9 mouse cellular contexts compared by ENCODE assay signal in the genomic region with DNA sequence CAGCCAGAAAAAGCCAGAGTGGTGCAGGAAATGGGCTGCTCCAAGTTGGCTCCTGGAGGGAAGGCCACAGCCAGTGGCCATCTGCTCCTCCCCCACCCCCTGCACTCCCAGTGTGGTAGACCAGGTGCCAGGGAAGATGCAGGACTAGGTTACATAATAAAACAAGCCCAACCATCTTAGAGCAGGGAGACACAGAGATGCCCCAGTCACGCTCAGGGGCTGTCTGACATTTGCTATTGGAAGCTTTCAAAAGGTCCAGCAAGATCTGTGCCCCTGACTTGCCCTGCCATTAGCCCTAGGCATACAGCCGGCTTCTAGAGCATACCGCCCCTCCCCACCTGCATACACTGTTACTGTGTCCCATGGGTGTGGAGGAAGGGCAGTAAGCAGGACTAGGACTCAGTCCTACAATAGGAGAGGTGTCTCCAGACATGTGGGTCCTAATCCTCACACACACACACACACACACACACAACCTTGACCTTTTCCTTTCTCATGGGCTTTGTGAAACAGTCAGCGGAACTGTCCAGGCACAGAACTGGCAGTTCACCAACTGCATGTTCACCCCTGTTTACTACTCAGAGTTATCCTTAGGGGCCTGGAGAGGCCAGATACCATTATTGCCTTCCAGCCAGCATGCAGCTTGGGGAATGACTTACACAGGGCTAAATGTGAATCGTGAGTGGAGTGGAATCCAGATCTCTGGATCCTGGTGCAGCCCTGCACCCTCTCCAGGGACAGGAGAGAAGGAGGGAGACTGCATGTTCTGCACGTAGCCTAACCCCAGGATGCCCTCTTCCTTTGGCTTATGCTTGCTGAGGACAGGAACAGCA. TPM values are rescaled to one million over a fixed set of nuclear protein-coding genes. Genes with fewer than 3 reads are reported as not detected.
DNase-seq lines count a peak whose midpoint lies in the region; ATAC-seq and TF ChIP-seq lines count a peak whose summit lies in the region.
"Had no signal": no experiment of that assay in that cellular context is flagged by ENCODE, and none has a peak within 500 bp of the region (broad histone marks: within the 10 kb centered on the region; RNA-seq: fewer than 3 reads in every experiment).

No protein-coding gene starts in this region.

- no peaks in the 10 kb centered on the region for H3K36me3 ChIP-seq in spleen, adult 2 months (ENCODE audit: control insufficient read depth, insufficient read depth, low read length)
- H3K36me3 ChIP-seq in hindbrain, embryonic 15.5 days: no peaks in the 10 kb centered on the region
- H3K36me3 ChIP-seq in liver, embryonic 15.5 days (replicated peaks): no peaks in the 10 kb centered on the region
- no peaks in the 10 kb centered on the region for H3K36me3 ChIP-seq in stomach, postnatal 0 days (ENCODE audit: control insufficient read depth, insufficient read depth, low read length)

- no peaks in the 10 kb centered on the region for H3K9me3 ChIP-seq in hindbrain, embryonic 15.5 days
- H3K9me3 ChIP-seq in liver, embryonic 15.5 days (replicated peaks): no peaks in the 10 kb centered on the region
- H3K9me3 ChIP-seq in stomach, postnatal 0 days (ENCODE audit: control insufficient read depth, low read length): no peaks in the 10 kb centered on the region

- ATAC-seq in hindbrain, embryonic 15.5 days (ENCODE audit: low FRiP score, low read depth): peak; percentile 39; the same call in 1 of the 2 replicates
- peak; percentile 41; the same call in 1 of the 2 replicates for ATAC-seq in liver, embryonic 15.5 days (ENCODE audit: insufficient read depth)
- ATAC-seq in stomach, postnatal 0 days (ENCODE audit: low FRiP score, low TSS enrichment): peak; percentile 43; the same call in 1 of the 2 replicates

- TF ChIP-seq CTCF in spleen, adult 2 months (IDR thresholded peaks at IDR 0.05; ENCODE audit: extremely low read depth, insufficient read depth, insufficient read length, insufficient replicate concordance): no peak
- no peak for TF ChIP-seq CTCF in gastrocnemius, adult 2 months (IDR thresholded peaks at IDR 0.05)
- TF ChIP-seq CTCF in stomach, postnatal 0 days (IDR thresholded peaks at IDR 0.05; ENCODE audit: low read depth): no peak

- no peak for TF ChIP-seq POLR2A in spleen, adult 2 months (IDR thresholded peaks at IDR 0.05; ENCODE audit: low read depth, low read length)

- peak overlapping the region; percentile 45; the same call in 1 of the 2 replicates for H3K27ac ChIP-seq in spleen, adult 2 months (ENCODE audit: insufficient read depth, low read length)
- H3K27ac ChIP-seq in gastrocnemius, adult 2 months: peak overlapping the region; percentile 95
- H3K27ac ChIP-seq in hindbrain, embryonic 15.5 days (replicated peaks): peak overlapping the region; percentile 49; the same call in 1 of the 2 replicates
- H3K27ac ChIP-seq in liver, embryonic 15.5 days (replicated peaks): peak overlapping the region; percentile 48
- H3K27ac ChIP-seq in stomach, postnatal 0 days (replicated peaks): peak overlapping the region; percentile 71

- no peak for DNase-seq in spleen, adult 2 months (ENCODE audit: low read depth in 1 of 2, low spot score in 2 of 2)
- no peak for DNase-seq in spleen, adult 18-20 months
- DNase-seq in gastrocnemius, adult 2 months: peak; percentile 81
- no peak for DNase-seq in stomach, postnatal 0 days (ENCODE audit: low spot score)
- DNase-seq in right cerebral cortex, postnatal 10 days (ENCODE audit: low spot score in 2 of 2): no peak
- DNase-seq in thymus, adult 18-20 months: no peak

- no peaks in the 10 kb centered on the region for H3K4me1 ChIP-seq in spleen, adult 2 months (ENCODE audit: control insufficient read depth, insufficient read depth, insufficient read length)
- H3K4me1 ChIP-seq in hindbrain, embryonic 15.5 days (replicated peaks): peaks cover 25% of the 10 kb centered on the region
- no peaks in the 10 kb centered on the region for H3K4me1 ChIP-seq in liver, embryonic 15.5 days (replicated peaks)
- H3K4me1 ChIP-seq in stomach, postnatal 0 days (replicated peaks; ENCODE audit: control insufficient read depth, insufficient read depth): peaks cover 7% of the 10 kb centered on the region; the same call in 1 of the 2 replicates

- H3K27me3 ChIP-seq in spleen, adult 2 months (ENCODE audit: control insufficient read depth, insufficient read depth, low read length): no peaks in the 10 kb centered on the region
- no peaks in the 10 kb centered on the region for H3K27me3 ChIP-seq in hindbrain, embryonic 15.5 days
- no peaks in the 10 kb centered on the region for H3K27me3 ChIP-seq in liver, embryonic 15.5 days
- H3K27me3 ChIP-seq in stomach, postnatal 0 days (ENCODE audit: control insufficient read depth, insufficient read depth, low read length): no peaks in the 10 kb centered on the region

- TF ChIP-seq EP300 in stomach, postnatal 0 days (optimal IDR thresholded peaks at IDR 0.05): no peak

- no peak overlapping the region for H3K9ac ChIP-seq in hindbrain, embryonic 15.5 days
- H3K9ac ChIP-seq in liver, embryonic 15.5 days: no peak overlapping the region
- no peak overlapping the region for H3K9ac ChIP-seq in stomach, postnatal 0 days (ENCODE audit: low read length)

- intact Hi-C loops in gastrocnemius, adult 2 months (cut with DNase I): loop anchor here (5.0 kb wide), 1 partner anchor 40 kb away; no protein-coding TSS in a partner anchor

- no peak overlapping the region for H3K4me3 ChIP-seq in spleen, adult 2 months (ENCODE audit: extremely low read depth, insufficient read depth, insufficient read length)
- H3K4me3 ChIP-seq in gastrocnemius, adult 2 months: peak overlapping the region; percentile 37
- no peak overlapping the region for H3K4me3 ChIP-seq in hindbrain, embryonic 15.5 days
- no peak overlapping the region for H3K4me3 ChIP-seq in liver, embryonic 15.5 days (replicated peaks)
- no peak overlapping the region for H3K4me3 ChIP-seq in stomach, postnatal 0 days (ENCODE audit: low read depth, low read length)

- H3K4me2 ChIP-seq in hindbrain, embryonic 15.5 days: no peak overlapping the region
- H3K4me2 ChIP-seq in liver, embryonic 15.5 days: no peak overlapping the region
- no peak overlapping the region for H3K4me2 ChIP-seq in stomach, postnatal 0 days (replicated peaks; ENCODE audit: low read depth)

- 88% methylated on average over 6 of the region's 6 CpGs for WGBS in spleen, adult 2 months
- 60% methylated on average over 6 of the region's 6 CpGs for WGBS in hindbrain, embryonic 15.5 days
- 52% methylated on average over 6 of the region's 6 CpGs for WGBS in liver, embryonic 15.5 days (ENCODE audit: insufficient replicate concordance)
- 58% methylated on average over 6 of the region's 6 CpGs for WGBS in stomach, postnatal 0 days

RNA-seq across cellular contexts. Expression of a gene that starts 30.4 kb away (rescaled TPM):
- polyA plus RNA-seq in spleen, adult 2 months (2012; rRNA removed): 2.8 and 3.2 TPM in 2 replicates
- total RNA-seq in gastrocnemius, adult 2 months (2021): 10 to 100 TPM; 14.9 to 16.7 TPM
- 36.1 and 36.2 TPM in 2 replicates for polyA plus RNA-seq in hindbrain, embryonic 15.5 days (2015; fragmentation: Nextera tagmentation; extraction: Ambion mirVana)
- 2.9 and 4.2 TPM in 2 replicates for polyA plus RNA-seq in liver, embryonic 15.5 days (2015; fragmentation: Nextera tagmentation; extraction: Ambion mirVana)
- polyA plus RNA-seq in stomach, postnatal 0 days (2015; fragmentation: Nextera tagmentation; extraction: Ambion mirVana): 6.6 and 7.3 TPM in 2 replicates
- total RNA-seq: MEL had no signal

Comparison
In these comparisons a context has a peak if more than half of its experiments do, and no peak if none do; other contexts are left out.
1. H3K27ac ChIP-seq: peak in every context shown above with its lines; median percentile 95 in gastrocnemius, adult 2 months; 71 in stomach, postnatal 0 days; 49 in hindbrain, embryonic 15.5 days; 48 in liver, embryonic 15.5 days; 45 in spleen, adult 2 months.